Mouse (Mus musculus) embryo, embryonic 10 days (tissue): Measurements from ENCODE around the gene Gjb5.

Source experiments
- DNase-seq: peaks from one replicate; pipeline ENCODE4 v3.0.0-alpha.2; 2015; ENCODE audit warnings: low spot score

Gjb5 gene

DNA sequence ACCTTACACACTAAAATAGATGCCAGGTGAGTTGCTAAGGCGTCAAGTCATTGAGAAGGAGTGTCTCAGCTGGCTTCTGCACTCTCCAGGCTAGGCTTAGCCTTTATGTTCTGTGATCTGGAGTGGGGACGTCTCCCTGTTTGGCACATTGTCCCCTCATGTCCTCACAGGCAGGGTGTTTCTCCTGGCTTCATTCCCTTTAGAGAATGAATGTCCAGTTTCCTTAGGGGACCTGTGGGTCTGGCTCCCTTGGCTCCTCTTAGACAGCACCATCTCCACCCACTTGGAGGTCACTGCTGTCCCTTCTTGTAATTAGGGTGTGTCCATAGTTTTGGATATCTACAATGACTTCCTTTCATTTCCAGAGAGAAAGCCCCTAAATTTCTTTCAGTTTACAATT is 51.1 kb downstream of the Gjb5 start:
- DNase-seq, result no peak
